Mouse (Mus musculus) spleen, adult 2 months (tissue): ENCODE results near the gene Txn2. TPM values are rescaled to one million over a fixed set of nuclear protein-coding genes. Genes with fewer than 3 reads are reported as not detected.

Experiments
- DNase-seq, 2 experiments: peaks; one replicate each; pipeline versions ENCODE4 v3.0.0 to v3.0.0-alpha.2; 2012 to 2021; ENCODE audit warnings: low spot score in 2 of 2, low read depth in 1 of 2
- H3K27ac ChIP-seq: fragments of 200-500 bp; 2 replicates; pipeline ENCODE4 v1.5.1; 2012; ENCODE audit warnings: low read length, inconsistent platforms; ENCODE audit not compliant: insufficient read depth
- H3K27me3 ChIP-seq: fragments of 200-500 bp; 2 replicates; pipeline ENCODE4 v1.6.1; 2012; ENCODE audit warnings: mild to moderate bottlenecking, moderate library complexity, low read length, inconsistent platforms; ENCODE audit not compliant: control insufficient read depth, insufficient read depth
- H3K36me3 ChIP-seq: fragments of 200-500 bp; 2 replicates; pipeline ENCODE4 v1.6.1; 2012; ENCODE audit warnings: mild to moderate bottlenecking, low read length, inconsistent platforms; ENCODE audit not compliant: control insufficient read depth, insufficient read depth
- H3K4me1 ChIP-seq: fragments of 200-500 bp; 2 replicates; pipeline ENCODE4 v1.6.1; 2011; ENCODE audit warnings: inconsistent platforms; ENCODE audit not compliant: control insufficient read depth, insufficient read depth, insufficient read length
- H3K4me3 ChIP-seq: fragments of 200-500 bp; 2 replicates; pipeline ENCODE4 v1.5.1; 2011; ENCODE audit warnings: mild to moderate bottlenecking, inconsistent platforms; ENCODE audit not compliant: insufficient read depth, insufficient read length; ENCODE audit errors: extremely low read depth
- CTCF ChIP-seq: fragments of 200-500 bp; IDR thresholded peaks from 2 replicates; pipeline ENCODE4 v1.5.1; 2011; ENCODE audit warnings: mild to moderate bottlenecking, inconsistent platforms; ENCODE audit not compliant: insufficient read depth, insufficient read length, insufficient replicate concordance; ENCODE audit errors: extremely low read depth
- POLR2A ChIP-seq: fragments of 200-500 bp; IDR thresholded peaks from 2 replicates; pipeline ENCODE4 v1.6.1; 2011; ENCODE audit warnings: low read depth, low read length, inconsistent platforms
- WGBS: fragments of 180-500 bp; shearing (Covaris S2); methylation state at CpG from one replicate; pipeline ENCODE4 v1.1.7; 2018; 5-methylcytosine and 5-hydroxymethylcytosine counted together
- polyA plus RNA-seq: library from polyadenylated mRNA; depleted of rRNA; stranded (reverse); fragments of >200 nt; gene quantifications from 2 replicates; pipeline ENCODE4 v1.2.3, GENCODE M21; 2012

The Txn2 gene
- polyA plus RNA-seq, 1 experiment: 115 TPM

GRCm38 (mm10) chr15:77934968-77935367 is 6.2 kb upstream of the Txn2 start:
- Histone ChIP-seq H3K4me1 (peaks cover 8% of the 10 kb centered on the region; the same call in 1 of the 2 replicates), H3K27me3 (no peaks in the 10 kb centered on the region), H3K4me3 (no peak overlapping the region), H3K36me3 (no peaks in the 10 kb centered on the region), H3K27ac (no peak overlapping the region)
- whole genome bisulfite sequencing: 79% methylated on average over 5 of the region's 5 CpGs
- no peak for DNase-seq
- TF ChIP-seq CTCF (no peak), POLR2A (no peak)

DNA sequence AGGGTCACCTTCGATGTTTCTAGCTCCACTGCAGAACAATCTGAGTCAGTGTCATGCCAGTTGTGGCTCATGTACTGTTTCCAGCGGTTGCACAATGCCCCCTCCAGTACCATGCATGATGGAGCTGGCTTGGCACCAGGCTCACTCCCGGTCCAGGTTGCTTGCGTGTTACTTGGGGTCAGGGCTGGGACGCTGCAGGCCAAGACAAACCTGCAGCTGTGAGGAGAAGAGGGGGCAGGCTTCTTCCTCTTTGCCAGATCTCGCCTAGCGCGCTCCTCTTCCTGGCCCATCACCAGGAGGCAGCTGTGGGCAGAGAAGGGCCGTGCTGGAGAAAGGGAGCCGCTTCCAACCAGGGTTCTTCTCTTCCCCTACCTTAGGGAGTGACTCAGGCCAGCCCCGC is 5.5 kb upstream of the Txn2 start:
- 42% methylated on average over 11 of the region's 11 CpGs for WGBS

DNA sequence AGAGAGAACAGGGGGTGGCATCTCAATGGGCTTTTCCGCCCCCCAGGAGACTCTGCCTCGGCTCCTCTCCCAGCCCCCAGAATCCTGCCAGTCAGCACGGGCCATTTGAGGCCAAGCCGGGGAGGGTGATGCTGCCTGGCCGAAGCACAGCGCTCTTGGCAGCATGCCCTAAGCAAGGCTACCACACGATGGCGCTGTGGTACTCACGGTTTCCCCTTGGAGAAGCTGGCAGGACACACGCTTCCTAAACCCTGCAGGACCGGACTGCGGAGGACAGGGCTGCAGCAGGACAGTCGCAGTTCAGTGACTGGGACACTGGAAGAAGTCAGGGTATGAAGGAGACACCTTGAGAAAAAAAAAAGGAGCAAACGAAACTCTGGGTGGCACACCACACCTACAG is 5.0 kb upstream of the Txn2 start:
- WGBS: 0% methylated on average over 14 of the region's 14 CpGs
- Histone ChIP-seq H3K36me3 (no peaks in the 10 kb centered on the region), H3K27me3 (no peaks in the 10 kb centered on the region), H3K4me1 (peaks cover 8% of the 10 kb centered on the region; the same call in 1 of the 2 replicates), H3K4me3 (peak overlapping the region; percentile 31; the same call in 1 of the 2 replicates), H3K27ac (no peak overlapping the region)
- TF ChIP-seq CTCF (peak; percentile 94), POLR2A (no peak)
- peak; percentile 69 to 90 for DNase-seq

More for the DNA sequence above, 5.5 kb upstream of the Txn2 start:
- H3K4me1 ChIP-seq: peaks cover 8% of the 10 kb centered on the region; the same call in 1 of the 2 replicates
- no peaks in the 10 kb centered on the region for H3K27me3 ChIP-seq
- H3K4me3 ChIP-seq: no peak overlapping the region
- no peak overlapping the region for H3K27ac ChIP-seq
- no peaks in the 10 kb centered on the region for H3K36me3 ChIP-seq
- TF ChIP-seq POLR2A (no peak), CTCF (no peak)
- no peak for DNase-seq

GRCm38 (mm10) chr15:77933222-77933621 is 4.4 kb upstream of the Txn2 start:
- H3K27me3 ChIP-seq: no peaks in the 10 kb centered on the region
- no peak for DNase-seq
- H3K36me3 ChIP-seq: no peaks in the 10 kb centered on the region
- peaks cover 8% of the 10 kb centered on the region; the same call in 1 of the 2 replicates for H3K4me1 ChIP-seq
- H3K27ac ChIP-seq: no peak overlapping the region
- 72% methylated on average over 3 of the region's 3 CpGs for WGBS
- no peak overlapping the region for H3K4me3 ChIP-seq
- TF ChIP-seq POLR2A (no peak), CTCF (no peak)

DNA sequence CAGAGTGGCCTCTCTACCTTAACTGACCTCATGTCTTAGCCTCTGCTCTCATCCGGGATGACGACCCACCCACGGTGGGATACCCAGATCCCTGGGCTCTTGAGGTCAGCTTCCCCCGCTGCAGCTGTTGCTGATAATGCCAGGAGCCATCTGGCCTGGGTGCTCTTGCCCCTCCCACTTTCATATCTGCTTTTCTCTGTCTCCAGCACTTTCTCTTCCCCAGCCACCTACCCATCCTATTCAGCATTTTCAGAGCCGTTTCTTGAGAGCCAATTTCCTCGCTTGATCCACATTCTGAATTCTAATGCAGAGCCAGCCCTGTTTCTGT is 2.8 kb upstream of the Txn2 start:
- no peak for TF ChIP-seq CTCF
- no peak for TF ChIP-seq POLR2A

GRCm38 (mm10) chr15:77930986-77931688 is 2.3 kb upstream of the Txn2 start:
- H3K36me3 ChIP-seq: peaks cover 2% of the 10 kb centered on the region; the same call in 1 of the 2 replicates
- H3K27ac ChIP-seq: peak overlapping the region; percentile 55
- 72% methylated on average over 6 of the region's 6 CpGs for WGBS
- H3K27me3 ChIP-seq: no peaks in the 10 kb centered on the region
- H3K4me3 ChIP-seq: no peak overlapping the region
- DNase-seq: no peak
- no peak for TF ChIP-seq POLR2A
- no peak for TF ChIP-seq CTCF
- peaks cover 8% of the 10 kb centered on the region; the same call in 1 of the 2 replicates for H3K4me1 ChIP-seq

More for the DNA sequence above, 2.8 kb upstream of the Txn2 start:
- Histone ChIP-seq H3K27ac (peak overlapping the region; percentile 55), H3K36me3 (peaks cover 2% of the 10 kb centered on the region; the same call in 1 of the 2 replicates), H3K4me1 (peaks cover 8% of the 10 kb centered on the region; the same call in 1 of the 2 replicates), H3K27me3 (no peaks in the 10 kb centered on the region), H3K4me3 (no peak overlapping the region)
- no peak for DNase-seq
- WGBS: 26% methylated on average over 6 of the region's 6 CpGs

GRCm38 (mm10) chr15:77929804-77930203 is 998 bp upstream of the Txn2 start:
- peaks cover 8% of the 10 kb centered on the region; the same call in 1 of the 2 replicates for H3K4me1 ChIP-seq
- WGBS: 39% methylated on average over 8 of the region's 8 CpGs
- H3K27ac ChIP-seq: no peak overlapping the region
- peaks cover 2% of the 10 kb centered on the region; the same call in 1 of the 2 replicates for H3K36me3 ChIP-seq
- no peak overlapping the region for H3K4me3 ChIP-seq
- no peak for TF ChIP-seq POLR2A
- TF ChIP-seq CTCF: no peak
- H3K27me3 ChIP-seq: no peaks in the 10 kb centered on the region
- no peak for DNase-seq
